Mouse (Mus musculus) monocyte, adult 59 days (primary cell): Measurements from ENCODE around the gene Spg21. TPM values are rescaled to one million over a fixed set of nuclear protein-coding genes. Genes with fewer than 3 reads are reported as not detected.

Source experiments
- total RNA-seq, 2 experiments: library from RNA; stranded (reverse); gene quantifications; one replicate each; pipeline ENCODE4 v1.2.4; 2023

The Spg21 gene
- total RNA-seq: 100 to 1,000 TPM in 1 of 2 experiments, 10 to 100 TPM in 1; 99.6 to 103 TPM

GRCm38 (mm10) chr9:65460732-65461442 lies at the start of gene Spg21:
Gene Spg21, plus strand, starts transcription at chr9:65460947.

GRCm38 (mm10) chr9:65422760-65423501 lies 37.8 kb upstream of the Spg21 start, which contains the start of gene Slc51b:
Gene Slc51b, minus strand, starts transcription at chr9:65422955.

GRCm38 (mm10) chr9:65435671-65436301 lies 25.0 kb upstream of the Spg21 start, which contains the start of gene Mtfmt:
Gene Mtfmt, plus strand, starts transcription at chr9:65435782.

GRCm38 (mm10) chr9:65519807-65520504 lies 59.2 kb downstream of the Spg21 start, which contains the start of gene Ankdd1a:
Gene Ankdd1a, minus strand, starts transcription at chr9:65520193.

Other genes starting within 250 kb of the Spg21 start
- gene Cilp, start 195.8 kb upstream of the Spg21 start, total RNA-seq: not detected
- gene Clpx, start 166.7 kb upstream of the Spg21 start, total RNA-seq: 10 to 100 TPM; 23.2 to 26.9 TPM
- gene Pdcd7, start 114.8 kb upstream of the Spg21 start, total RNA-seq: 10 to 100 TPM; 16.4 to 18.1 TPM
- gene Ubap1l, start 99.9 kb upstream of the Spg21 start, total RNA-seq: under 1 TPM; 0.73 to 0.82 TPM
- gene Kbtbd13, start 69.3 kb upstream of the Spg21 start, total RNA-seq: not detected
- not detected for gene Rasl12, start 62.4 kb upstream of the Spg21 start, total RNA-seq
- not detected for gene Slc51b, start 38.0 kb upstream of the Spg21 start, total RNA-seq
- gene Mtfmt, start 25.2 kb upstream of the Spg21 start, total RNA-seq: 10 to 100 TPM; 14.8 to 15.5 TPM
- 1 to 10 TPM; 2.0 to 2.7 TPM for gene Ankdd1a, start 59.2 kb downstream of the Spg21 start, total RNA-seq
- gene Plekho2, start 119.1 kb downstream of the Spg21 start, total RNA-seq: 100 to 1,000 TPM; 451 to 454 TPM
- gene Pif1, start 126.2 kb downstream of the Spg21 start, total RNA-seq: under 1 TPM in 1 of 2 experiments, not detected in 1; 0.73 TPM
- under 1 TPM in 1 of 2 experiments, not detected in 1; 0.39 TPM for gene Rbpms2, start 168.7 kb downstream of the Spg21 start, total RNA-seq
- 100 to 1,000 TPM in 1 of 2 experiments, 10 to 100 TPM in 1; 79.6 to 103 TPM for gene Oaz2, start 207.1 kb downstream of the Spg21 start, total RNA-seq